Mouse (Mus musculus): ENCODE results near the gene Abcd1. TPM values are rescaled to one million over a fixed set of nuclear protein-coding genes. Genes with fewer than 3 reads are reported as not detected.

Abcd1 gene
- polyA plus RNA-seq, 1 experiment from 2014 or later: 10.9 TPM

Other genes starting within 250 kb of the Abcd1 start
- gene Bgn, start 233.0 kb upstream of the Abcd1 start, polyA plus RNA-seq (2016; fragmentation: Nextera tagmentation; extraction: Ambion mirVana): 16.4 and 27.9 TPM in 2 replicates
- 0.17 and 0.19 TPM in 2 replicates for gene Atp2b3, start 213.5 kb upstream of the Abcd1 start, polyA plus RNA-seq (2016; fragmentation: Nextera tagmentation; extraction: Ambion mirVana)
- 16.6 and 32.4 TPM in 2 replicates for gene Dusp9, start 77.2 kb upstream of the Abcd1 start, polyA plus RNA-seq (2016; fragmentation: Nextera tagmentation; extraction: Ambion mirVana)
- 7.0 and 12.6 TPM in 2 replicates for gene Pnck, start 56.5 kb upstream of the Abcd1 start, polyA plus RNA-seq (2016; fragmentation: Nextera tagmentation; extraction: Ambion mirVana)
- gene Slc6a8, start 43.4 kb upstream of the Abcd1 start, polyA plus RNA-seq (2016; fragmentation: Nextera tagmentation; extraction: Ambion mirVana): 4.1 and 4.6 TPM in 2 replicates
- 144 and 157 TPM in 2 replicates for gene Bcap31, start 422 bp upstream of the Abcd1 start, polyA plus RNA-seq (2016; fragmentation: Nextera tagmentation; extraction: Ambion mirVana)
- 0.04 and 0.12 TPM in 2 replicates for gene Plxnb3, start 40.5 kb downstream of the Abcd1 start, polyA plus RNA-seq (2016; fragmentation: Nextera tagmentation; extraction: Ambion mirVana)
- gene Srpk3, start 57.8 kb downstream of the Abcd1 start, polyA plus RNA-seq (2016; fragmentation: Nextera tagmentation; extraction: Ambion mirVana): 1.5 and 1.6 TPM in 2 replicates
- 185 and 192 TPM in 2 replicates for gene Idh3g, start 70.3 kb downstream of the Abcd1 start, polyA plus RNA-seq (2016; fragmentation: Nextera tagmentation; extraction: Ambion mirVana)
- 122 and 123 TPM in 2 replicates for gene Ssr4, start 70.4 kb downstream of the Abcd1 start, polyA plus RNA-seq (2016; fragmentation: Nextera tagmentation; extraction: Ambion mirVana)
- gene Pdzd4, start 108.4 kb downstream of the Abcd1 start, polyA plus RNA-seq (2016; fragmentation: Nextera tagmentation; extraction: Ambion mirVana): 0.80 and 0.81 TPM in 2 replicates
- gene Avpr2, start 175.5 kb downstream of the Abcd1 start, polyA plus RNA-seq (2016; fragmentation: Nextera tagmentation; extraction: Ambion mirVana): 0.14 TPM in 1 of 2 replicates, not detected in the other
- gene L1cam, start 179.5 kb downstream of the Abcd1 start, polyA plus RNA-seq (2016; fragmentation: Nextera tagmentation; extraction: Ambion mirVana): 7.4 and 14.4 TPM in 2 replicates
- 1.9 and 2.7 TPM in 2 replicates for gene Arhgap4, start 205.3 kb downstream of the Abcd1 start, polyA plus RNA-seq (2016; fragmentation: Nextera tagmentation; extraction: Ambion mirVana)
- 144 and 159 TPM in 2 replicates for gene Naa10, start 205.3 kb downstream of the Abcd1 start, polyA plus RNA-seq (2016; fragmentation: Nextera tagmentation; extraction: Ambion mirVana)
- 16.8 and 23.3 TPM in 2 replicates for gene Renbp, start 214.3 kb downstream of the Abcd1 start, polyA plus RNA-seq (2016; fragmentation: Nextera tagmentation; extraction: Ambion mirVana)
- 69.6 and 78.0 TPM in 2 replicates for gene Hcfc1, start 249.8 kb downstream of the Abcd1 start, polyA plus RNA-seq (2016; fragmentation: Nextera tagmentation; extraction: Ambion mirVana)

All from midbrain, embryonic 10.5 days (tissue).